Mouse (Mus musculus) liver, adult 2 months (tissue): ENCODE measurements at regions not wholly inside any gene's neighbourhood (a gene's known extent, or its start where the extent isn't known, plus 50 kb on each side); places are given as distances from the start of the nearest gene placed in this dataset.

Experiments
- CTCF ChIP-seq: fragments of 200-500 bp; IDR thresholded peaks from 2 replicates; pipeline ENCODE4 v1.5.1; 2011; ENCODE audit warnings: low read depth, low read length, control low read depth
- POLR2A ChIP-seq: fragments of 200-500 bp; IDR thresholded peaks from 2 replicates; pipeline ENCODE4 v1.6.1; 2011; ENCODE audit warnings: low read length, control low read depth; ENCODE audit not compliant: insufficient read depth; ENCODE audit errors: extremely low read depth

DNA sequence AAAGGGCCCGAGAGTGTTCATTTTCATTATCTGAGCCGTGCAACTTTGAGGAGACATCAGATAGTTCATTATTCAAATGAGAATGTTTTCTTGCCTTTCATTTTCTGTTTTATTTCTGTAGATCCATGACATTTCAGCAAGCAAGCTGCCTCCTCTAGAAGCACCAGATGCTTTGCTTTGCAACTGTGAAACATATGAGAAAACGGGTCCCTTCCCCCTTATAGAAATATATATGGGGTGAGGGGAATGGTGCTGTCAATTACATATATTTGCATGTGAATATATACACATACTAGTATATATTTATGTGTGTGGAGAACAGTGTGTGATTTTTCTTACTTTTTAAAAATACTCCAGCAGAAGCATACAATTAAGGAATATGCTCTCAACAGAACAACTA lies 235.8 kb upstream of the Xrcc4 start:
- TF ChIP-seq CTCF (no peak), POLR2A (no peak)
